Mouse (Mus musculus): ENCODE data around the gene Gm8677. TPM values are rescaled to one million over a fixed set of nuclear protein-coding genes. Genes with fewer than 3 reads are reported as not detected.
"Not testable (repeated sequence)": the region's sequence is repeated elsewhere in the genome, so short reads cannot be mapped to it uniquely, and the experiment has no call there.

Gm8677 gene
- polyA plus RNA-seq (2012; rRNA removed) = not detected in 2 replicates

- WGBS = no CpG with 5 or more reads among the region's 1 CpGs
- H3K27ac ChIP-seq (ENCODE audit: insufficient read depth, low read depth, low read length); DNase-seq; H3K36me3 ChIP-seq (ENCODE audit: control insufficient read depth, insufficient read depth, low read length); H3K27me3 ChIP-seq (replicated peaks; ENCODE audit: control insufficient read depth, insufficient read depth, low read length); H3K4me3 ChIP-seq (ENCODE audit: insufficient read depth, low read depth, low read length); H3K4me1 ChIP-seq (ENCODE audit: control insufficient read depth, insufficient read depth, low read length): not testable (repeated sequence)
These were observed at the start of gene Gm8677 for GRCm38 (mm10) chr7:22534787-22535186. Gene Gm8677, minus strand, starts transcription at chr7:22534887.

- not testable (repeated sequence) for H3K36me3 ChIP-seq (ENCODE audit: control insufficient read depth, insufficient read depth, low read length); H3K4me1 ChIP-seq (ENCODE audit: control insufficient read depth, insufficient read depth, low read length); H3K4me3 ChIP-seq (ENCODE audit: insufficient read depth, low read depth, low read length); H3K27me3 ChIP-seq (replicated peaks; ENCODE audit: control insufficient read depth, insufficient read depth, low read length); H3K27ac ChIP-seq (ENCODE audit: insufficient read depth, low read depth, low read length); DNase-seq
- no CpG with 5 or more reads among the region's 3 CpGs for WGBS
These were observed 30.6 kb upstream of the Gm8677 start, which contains the start of gene Gm4201 for GRCm38 (mm10) chr7:22565243-22565642. Gene Gm4201, minus strand, starts transcription at chr7:22565343.

GRCm38 (mm10) chr7:22522667-22523066 lies 12.0 kb downstream of the Gm8677 start, which contains the start of gene Vmn1r152:
Gene Vmn1r152, plus strand, starts transcription at chr7:22522967.
- H3K27ac ChIP-seq (ENCODE audit: insufficient read depth, low read depth, low read length); H3K36me3 ChIP-seq (ENCODE audit: control insufficient read depth, insufficient read depth, low read length); DNase-seq; H3K27me3 ChIP-seq (replicated peaks; ENCODE audit: control insufficient read depth, insufficient read depth, low read length); H3K4me3 ChIP-seq (ENCODE audit: insufficient read depth, low read depth, low read length); H3K4me1 ChIP-seq (ENCODE audit: control insufficient read depth, insufficient read depth, low read length): not testable (repeated sequence)
- no CpG with 5 or more reads among the region's 3 CpGs for WGBS

- H3K36me3 ChIP-seq (ENCODE audit: control insufficient read depth, insufficient read depth, low read length); DNase-seq; H3K4me3 ChIP-seq (ENCODE audit: insufficient read depth, low read depth, low read length); H3K27ac ChIP-seq (ENCODE audit: insufficient read depth, low read depth, low read length); H3K27me3 ChIP-seq (replicated peaks; ENCODE audit: control insufficient read depth, insufficient read depth, low read length); H3K4me1 ChIP-seq (ENCODE audit: control insufficient read depth, insufficient read depth, low read length): not testable (repeated sequence)
- 37% methylated on average over 2 of the region's 3 CpGs for WGBS
These were observed 35.1 kb downstream of the Gm8677 start, which contains the start of gene Vmn1r151 for GRCm38 (mm10) chr7:22499578-22499977. Gene Vmn1r151, minus strand, starts transcription at chr7:22499678.

Other genes starting within 250 kb of the Gm8677 start
- not detected in 2 replicates for gene Gm4187, start 205.2 kb downstream of the Gm8677 start, polyA plus RNA-seq (2012; rRNA removed)
- not detected in 2 replicates for gene Gm8660, start 163.8 kb downstream of the Gm8677 start, polyA plus RNA-seq (2012; rRNA removed)
- not detected in 2 replicates for gene Vmn1r148, start 121.3 kb downstream of the Gm8677 start, polyA plus RNA-seq (2012; rRNA removed)
- gene Vmn1r149, start 96.7 kb downstream of the Gm8677 start, polyA plus RNA-seq (2012; rRNA removed) = not detected in 2 replicates
- not detected in 2 replicates for gene Gm10665, start 70.8 kb downstream of the Gm8677 start, polyA plus RNA-seq (2012; rRNA removed)
- not detected in 2 replicates for gene Vmn1r151, start 35.2 kb downstream of the Gm8677 start, polyA plus RNA-seq (2012; rRNA removed)
- gene Vmn1r152, start 11.9 kb downstream of the Gm8677 start, polyA plus RNA-seq (2012; rRNA removed) = not detected in 2 replicates
- gene Gm4201, start 30.5 kb upstream of the Gm8677 start, polyA plus RNA-seq (2012; rRNA removed) = not detected in 2 replicates
- not detected in 2 replicates for gene Gm4565, start 53.2 kb upstream of the Gm8677 start, polyA plus RNA-seq (2012; rRNA removed)
- not detected in 2 replicates for gene Vmn1r155, start 123.1 kb upstream of the Gm8677 start, polyA plus RNA-seq (2012; rRNA removed)
- gene Gm8693, start 157.4 kb upstream of the Gm8677 start, polyA plus RNA-seq (2012; rRNA removed) = not detected in 2 replicates
- not detected in 2 replicates for gene Gm4567, start 184.8 kb upstream of the Gm8677 start, polyA plus RNA-seq (2012; rRNA removed)
- not detected in 2 replicates for gene Vmn1r157, start 226.8 kb upstream of the Gm8677 start, polyA plus RNA-seq (2012; rRNA removed)